Mouse (Mus musculus): ENCODE data around the gene Slc9a1. TPM values are rescaled to one million over a fixed set of nuclear protein-coding genes. Genes with fewer than 3 reads are reported as not detected.

Slc9a1 gene
- polyA plus RNA-seq, 1 experiment: 3.8 TPM

- peaks cover 90% of the 10 kb centered on the region for H3K4me1 ChIP-seq (ENCODE audit: control insufficient read depth)
- H3K9me3 ChIP-seq (ENCODE audit: control insufficient read depth, low read length): no peaks in the 10 kb centered on the region
- peak; percentile 54; the same call in 1 of the 2 replicates for TF ChIP-seq GATA1 (IDR thresholded peaks at IDR 0.05; ENCODE audit: low read length)
- TF ChIP-seq TAL1 (IDR thresholded peaks at IDR 0.05; ENCODE audit: low read length): peak; percentile 73
- no peaks in the 10 kb centered on the region for H3K27me3 ChIP-seq (ENCODE audit: control insufficient read depth)
- peak overlapping the region; percentile 44 for H3K4me3 ChIP-seq (replicated peaks)
- peaks cover 70% of the 10 kb centered on the region for H3K36me3 ChIP-seq (ENCODE audit: control insufficient read depth)
These were observed 25.6 kb downstream of the Slc9a1 start for GRCm38 (mm10) chr4:133394981-133395573.

GRCm38 (mm10) chr4:133396079-133396478 is 26.6 kb downstream of the Slc9a1 start:
- TF ChIP-seq TAL1 (IDR thresholded peaks at IDR 0.05; ENCODE audit: low read length) (no peak), GATA1 (IDR thresholded peaks at IDR 0.05; ENCODE audit: low read length) (no peak)
- peaks cover 66% of the 10 kb centered on the region for H3K36me3 ChIP-seq (ENCODE audit: control insufficient read depth)
- no peaks in the 10 kb centered on the region for H3K9me3 ChIP-seq (ENCODE audit: control insufficient read depth, low read length)
- H3K4me1 ChIP-seq (ENCODE audit: control insufficient read depth): peaks cover 89% of the 10 kb centered on the region
- no peaks in the 10 kb centered on the region for H3K27me3 ChIP-seq (ENCODE audit: control insufficient read depth)
- H3K4me3 ChIP-seq (replicated peaks): no peak overlapping the region

GRCm38 (mm10) chr4:133397299-133397698 is 27.8 kb downstream of the Slc9a1 start:
- H3K36me3 ChIP-seq (ENCODE audit: control insufficient read depth): peaks cover 56% of the 10 kb centered on the region
- TF ChIP-seq TAL1 (IDR thresholded peaks at IDR 0.05; ENCODE audit: low read length) (no peak), GATA1 (IDR thresholded peaks at IDR 0.05; ENCODE audit: low read length) (no peak)
- H3K4me1 ChIP-seq (ENCODE audit: control insufficient read depth): peaks cover 89% of the 10 kb centered on the region
- no peaks in the 10 kb centered on the region for H3K27me3 ChIP-seq (ENCODE audit: control insufficient read depth)
- no peaks in the 10 kb centered on the region for H3K9me3 ChIP-seq (ENCODE audit: control insufficient read depth, low read length)
- no peak overlapping the region for H3K4me3 ChIP-seq (replicated peaks)

- no peak overlapping the region for H3K4me3 ChIP-seq (replicated peaks)
- peaks cover 61% of the 10 kb centered on the region for H3K36me3 ChIP-seq (ENCODE audit: control insufficient read depth)
- H3K9me3 ChIP-seq (ENCODE audit: control insufficient read depth, low read length): no peaks in the 10 kb centered on the region
- peaks cover 90% of the 10 kb centered on the region for H3K4me1 ChIP-seq (ENCODE audit: control insufficient read depth)
- no peaks in the 10 kb centered on the region for H3K27me3 ChIP-seq (ENCODE audit: control insufficient read depth)
- TF ChIP-seq GATA1 (IDR thresholded peaks at IDR 0.05; ENCODE audit: low read length): no peak
- no peak for TF ChIP-seq TAL1 (IDR thresholded peaks at IDR 0.05; ENCODE audit: low read length)
These were observed 28.5 kb downstream of the Slc9a1 start for GRCm38 (mm10) chr4:133397961-133398360.

GRCm38 (mm10) chr4:133398619-133399018 is 29.1 kb downstream of the Slc9a1 start:
- peaks cover 92% of the 10 kb centered on the region for H3K4me1 ChIP-seq (ENCODE audit: control insufficient read depth)

GRCm38 (mm10) chr4:133399509-133399908 is 30.0 kb downstream of the Slc9a1 start:
- Histone ChIP-seq H3K4me1 (ENCODE audit: control insufficient read depth) (peaks cover 83% of the 10 kb centered on the region), H3K4me3 (replicated peaks) (no peak overlapping the region), H3K36me3 (ENCODE audit: control insufficient read depth) (peaks cover 75% of the 10 kb centered on the region), H3K9me3 (ENCODE audit: control insufficient read depth, low read length) (no peaks in the 10 kb centered on the region), H3K27me3 (ENCODE audit: control insufficient read depth) (no peaks in the 10 kb centered on the region)
- TF ChIP-seq TAL1 (IDR thresholded peaks at IDR 0.05; ENCODE audit: low read length) (no peak), GATA1 (IDR thresholded peaks at IDR 0.05; ENCODE audit: low read length) (no peak)

More at GRCm38 (mm10) chr4:133398619-133399018, 29.1 kb downstream of the Slc9a1 start:
- Histone ChIP-seq H3K27me3 (ENCODE audit: control insufficient read depth) (no peaks in the 10 kb centered on the region), H3K4me3 (replicated peaks) (no peak overlapping the region), H3K9me3 (ENCODE audit: control insufficient read depth, low read length) (no peaks in the 10 kb centered on the region), H3K36me3 (ENCODE audit: control insufficient read depth) (peaks cover 67% of the 10 kb centered on the region)
- TF ChIP-seq TAL1 (IDR thresholded peaks at IDR 0.05; ENCODE audit: low read length) (no peak), GATA1 (IDR thresholded peaks at IDR 0.05; ENCODE audit: low read length) (no peak)

- Histone ChIP-seq H3K36me3 (ENCODE audit: control insufficient read depth) (peaks cover 78% of the 10 kb centered on the region), H3K9me3 (ENCODE audit: control insufficient read depth, low read length) (no peaks in the 10 kb centered on the region), H3K4me3 (replicated peaks) (no peak overlapping the region), H3K27me3 (ENCODE audit: control insufficient read depth) (no peaks in the 10 kb centered on the region), H3K4me1 (ENCODE audit: control insufficient read depth) (peaks cover 78% of the 10 kb centered on the region)
- no peak for TF ChIP-seq TAL1 (IDR thresholded peaks at IDR 0.05; ENCODE audit: low read length)
- TF ChIP-seq GATA1 (IDR thresholded peaks at IDR 0.05; ENCODE audit: low read length): no peak
These were observed 30.6 kb downstream of the Slc9a1 start for GRCm38 (mm10) chr4:133400098-133400497.

GRCm38 (mm10) chr4:133402011-133402410 is 32.5 kb downstream of the Slc9a1 start:
- H3K9me3 ChIP-seq (ENCODE audit: control insufficient read depth, low read length): no peaks in the 10 kb centered on the region
- no peaks in the 10 kb centered on the region for H3K27me3 ChIP-seq (ENCODE audit: control insufficient read depth)
- TF ChIP-seq TAL1 (IDR thresholded peaks at IDR 0.05; ENCODE audit: low read length): no peak
- TF ChIP-seq GATA1 (IDR thresholded peaks at IDR 0.05; ENCODE audit: low read length): no peak
- H3K4me3 ChIP-seq (replicated peaks): no peak overlapping the region
- peaks cover 65% of the 10 kb centered on the region for H3K4me1 ChIP-seq (ENCODE audit: control insufficient read depth)
- peaks cover 79% of the 10 kb centered on the region for H3K36me3 ChIP-seq (ENCODE audit: control insufficient read depth)

- Histone ChIP-seq H3K4me1 (ENCODE audit: control insufficient read depth) (peaks cover 61% of the 10 kb centered on the region), H3K36me3 (ENCODE audit: control insufficient read depth) (peaks cover 78% of the 10 kb centered on the region), H3K27me3 (ENCODE audit: control insufficient read depth) (no peaks in the 10 kb centered on the region), H3K4me3 (replicated peaks) (no peak overlapping the region), H3K9me3 (ENCODE audit: control insufficient read depth, low read length) (no peaks in the 10 kb centered on the region)
- TF ChIP-seq GATA1 (IDR thresholded peaks at IDR 0.05; ENCODE audit: low read length) (no peak), TAL1 (IDR thresholded peaks at IDR 0.05; ENCODE audit: low read length) (no peak)
These were observed 34.2 kb downstream of the Slc9a1 start for GRCm38 (mm10) chr4:133403611-133404228.
